Mouse (Mus musculus): Measurements from ENCODE around the gene Fyttd1.
"Not testable (repeated sequence)": the region's sequence is repeated elsewhere in the genome, so short reads cannot be mapped to it uniquely, and the experiment has no call there.

The Fyttd1 gene

GRCm38 (mm10) chr16:32877343-32878156 is at the start of gene Fyttd1, which contains the start of gene Rubcn:
Gene Fyttd1 (plus strand): TSS chr16:32877500.
Gene Rubcn (minus strand): TSS chr16:32877766.
- peak; percentile 97 for DNase-seq

GRCm38 (mm10) chr16:32829104-32829503 is 48.2 kb upstream of the Fyttd1 start:
- no peak for DNase-seq

DNA sequence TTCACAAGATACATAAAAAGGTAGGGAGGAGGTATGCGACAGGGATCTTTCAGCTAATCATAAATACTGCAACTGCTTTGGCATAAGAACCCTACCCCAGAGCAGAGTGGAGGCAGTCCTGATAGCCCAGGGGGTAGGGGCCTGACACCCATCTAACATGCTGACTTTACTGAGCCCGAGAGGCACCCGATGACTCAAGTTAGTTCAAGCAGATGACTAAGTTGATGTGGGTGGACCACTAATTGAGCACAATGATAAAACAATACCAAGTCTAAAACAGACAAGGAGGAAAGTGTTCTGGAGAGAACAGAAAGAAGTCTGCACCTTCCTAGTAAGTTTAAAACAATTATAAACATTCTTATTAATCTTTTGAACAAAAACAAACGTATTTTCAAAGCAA is 45.8 kb upstream of the Fyttd1 start:
- DNase-seq: no peak

DNA sequence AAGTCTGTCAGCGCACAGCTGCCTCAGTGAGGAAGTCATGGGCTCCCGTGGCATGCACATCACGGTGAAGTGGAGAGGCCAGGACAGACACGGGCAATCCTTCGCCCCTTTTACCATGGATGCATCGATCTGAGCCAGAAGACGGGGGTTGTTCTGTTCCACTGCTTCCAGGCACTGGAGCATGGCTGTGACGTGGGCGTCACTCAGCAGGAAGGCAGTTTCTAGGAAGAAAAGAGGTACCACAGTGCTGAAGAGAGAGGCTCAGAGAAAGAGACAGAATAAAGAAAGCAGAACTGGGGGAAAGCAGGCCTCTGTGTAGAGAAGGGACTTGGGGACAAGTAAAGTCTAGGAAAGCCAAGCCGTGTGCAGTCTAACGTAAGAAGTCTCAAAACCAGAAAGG is 30.2 kb upstream of the Fyttd1 start:
- no peak for DNase-seq

DNA sequence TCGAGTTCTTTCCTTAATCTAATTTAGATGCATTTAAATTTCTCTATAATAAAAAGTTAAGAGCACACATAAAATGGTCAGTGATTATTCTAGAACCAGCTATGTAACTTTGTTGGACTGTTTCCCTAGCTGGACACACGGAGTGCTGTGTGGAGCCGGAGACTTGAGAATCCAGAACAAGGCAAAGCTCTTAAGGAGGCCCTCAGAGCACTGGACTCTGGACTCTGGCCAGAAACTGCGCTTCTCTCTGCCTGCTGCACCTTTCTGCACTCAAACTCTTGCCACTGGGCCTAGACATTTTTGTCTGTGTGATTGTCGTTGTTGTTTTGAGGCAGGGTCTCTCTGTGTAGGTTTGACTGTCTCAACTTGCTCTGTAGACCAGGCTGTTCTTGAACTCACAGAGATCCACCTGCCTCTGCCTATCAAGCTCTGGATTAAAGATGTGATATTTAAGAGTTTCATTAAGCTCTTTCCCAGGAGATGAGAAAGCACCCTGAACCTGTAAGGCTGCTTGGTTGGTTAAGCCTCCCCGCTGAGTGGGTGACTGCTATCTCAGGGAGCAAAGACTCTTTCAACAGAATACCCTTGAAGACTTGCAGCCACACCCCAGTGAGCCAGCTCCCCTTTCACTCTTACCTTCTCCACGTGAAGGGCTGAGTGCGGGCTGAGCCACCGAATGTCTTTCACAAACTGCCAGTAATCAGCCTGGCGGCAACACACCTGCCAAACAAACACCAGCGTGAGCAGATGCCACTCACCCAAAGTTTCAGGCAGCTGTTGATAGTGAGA is 28.1 kb upstream of the Fyttd1 start:
- no peak for DNase-seq

GRCm38 (mm10) chr16:32853492-32854049 is 23.7 kb upstream of the Fyttd1 start:
- no peak for DNase-seq

DNA sequence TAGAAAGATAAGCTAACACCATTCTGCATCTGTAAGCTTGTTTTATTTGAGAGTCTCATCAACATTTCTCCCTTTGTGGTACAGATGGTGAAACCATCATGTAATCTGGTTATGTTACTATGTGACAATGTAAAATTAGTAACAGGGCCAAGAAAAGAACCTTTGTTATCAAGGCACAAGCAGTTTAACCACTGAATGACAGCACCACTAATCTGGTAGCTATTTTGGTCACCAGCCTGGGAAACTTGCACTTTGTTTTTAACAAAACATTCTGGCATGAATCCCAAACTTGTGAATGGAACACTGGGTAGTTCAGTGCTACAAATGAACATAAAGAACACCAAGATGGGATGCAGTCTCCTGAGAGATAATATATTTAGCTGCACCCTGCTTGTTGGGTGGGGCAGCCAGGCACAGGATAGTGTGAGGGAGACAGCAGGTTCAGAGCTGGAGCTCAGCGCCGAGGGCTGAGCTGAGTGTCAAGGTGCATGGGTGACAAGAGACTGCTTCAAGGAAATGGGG is 23.2 kb upstream of the Fyttd1 start:
- no peak for DNase-seq

GRCm38 (mm10) chr16:32856751-32857150 is 20.5 kb upstream of the Fyttd1 start:
- DNase-seq: no peak

DNA sequence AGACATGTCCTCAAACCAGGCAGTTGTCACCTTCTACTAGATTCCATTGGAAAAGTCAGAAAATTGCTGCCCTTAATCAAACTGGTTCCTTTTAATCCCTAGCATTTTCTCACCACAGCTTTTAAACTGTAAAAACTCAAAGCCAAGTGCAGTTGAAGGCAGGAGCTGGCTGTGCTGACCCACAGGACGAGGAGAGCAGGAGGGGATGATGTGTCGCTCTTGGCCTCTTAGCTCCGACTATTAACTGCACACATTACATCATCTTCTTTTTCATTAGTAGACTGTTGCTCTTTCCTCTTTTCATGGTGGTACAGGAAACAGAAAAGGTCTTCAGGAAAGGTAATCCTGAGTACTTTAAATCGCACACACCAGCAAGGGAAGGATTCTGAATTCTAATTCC is 18.9 kb upstream of the Fyttd1 start:
- DNase-seq: no peak

GRCm38 (mm10) chr16:32858771-32859636 is 18.3 kb upstream of the Fyttd1 start:
- no peak for DNase-seq

- DNase-seq: no peak
Measured at GRCm38 (mm10) chr16:32861813-32862385, 15.4 kb upstream of the Fyttd1 start.

- DNase-seq: no peak
Measured at GRCm38 (mm10) chr16:32865401-32865800, 11.9 kb upstream of the Fyttd1 start.

GRCm38 (mm10) chr16:32866713-32867112 is 10.6 kb upstream of the Fyttd1 start:
- DNase-seq: no peak

GRCm38 (mm10) chr16:32867919-32868552 is 9.3 kb upstream of the Fyttd1 start:
- DNase-seq: peak; percentile 92

DNA sequence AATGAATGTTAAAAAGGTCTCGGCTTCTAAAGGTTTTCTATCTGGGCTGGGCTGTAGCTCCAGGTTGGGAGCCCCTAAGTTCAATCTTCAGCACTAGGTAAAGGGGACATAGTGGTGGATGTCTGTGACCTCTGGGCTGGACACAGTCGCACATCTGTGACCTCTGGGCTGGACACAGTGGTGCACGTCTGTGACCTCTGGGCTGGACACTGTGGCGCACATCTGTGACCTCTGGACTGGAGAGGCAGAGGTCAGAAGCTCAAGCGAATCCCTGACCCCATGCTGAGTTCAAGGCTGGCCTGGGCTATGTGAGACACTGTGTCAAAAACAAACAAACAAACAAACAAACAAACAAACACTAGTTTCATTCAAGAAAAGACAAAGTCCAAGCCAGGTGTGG is 7.1 kb upstream of the Fyttd1 start:
- no peak for DNase-seq

DNA sequence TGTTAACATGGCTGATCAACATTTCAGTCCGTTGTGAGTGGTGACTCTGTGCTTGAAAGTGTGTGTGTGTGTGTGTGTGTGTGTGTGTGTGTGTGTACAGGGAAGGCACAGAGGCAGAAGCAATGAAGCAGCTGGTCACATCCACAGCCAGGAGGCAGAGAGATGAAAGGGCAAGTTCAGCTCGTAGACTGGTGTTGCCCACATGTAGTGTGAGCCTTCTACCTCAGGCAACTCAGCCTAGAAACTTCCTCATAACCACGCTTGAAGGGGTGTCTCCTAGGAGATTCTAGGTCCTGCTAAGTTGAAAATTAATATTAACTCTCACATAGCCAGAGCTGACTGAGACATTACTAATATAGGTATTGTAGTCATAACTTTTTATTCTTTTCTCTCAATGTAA is 3.9 kb upstream of the Fyttd1 start:
- no peak for DNase-seq

DNA sequence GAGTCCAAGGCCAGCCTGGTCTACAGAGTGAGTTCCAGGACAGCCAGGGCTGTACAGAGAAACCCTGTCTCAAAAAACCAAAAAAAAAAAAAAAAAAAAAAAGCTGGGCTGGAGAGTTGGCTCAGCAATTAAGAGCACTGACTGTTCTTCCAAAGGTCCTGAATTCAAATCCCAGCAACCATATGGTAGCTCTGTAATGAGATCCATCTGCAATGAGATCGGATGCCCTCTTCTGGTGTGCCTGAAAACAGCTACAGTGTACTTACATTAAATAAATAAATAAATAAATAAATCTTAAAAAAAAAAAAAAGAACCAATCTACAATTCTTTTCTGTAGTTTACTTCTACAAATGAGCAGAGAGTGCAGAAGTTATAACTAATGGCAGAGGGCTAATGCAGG is 2.0 kb upstream of the Fyttd1 start:
- not testable (repeated sequence) for DNase-seq

GRCm38 (mm10) chr16:32875847-32876246 is 1.5 kb upstream of the Fyttd1 start:
- no peak for DNase-seq

GRCm38 (mm10) chr16:32876831-32877230 is 469 bp upstream of the Fyttd1 start:
- no peak for DNase-seq

- no peak for DNase-seq
Measured at GRCm38 (mm10) chr16:32878157-32878598, 878 bp downstream of the Fyttd1 start.
